Mouse (Mus musculus) thymus, postnatal 36 days (tissue): ENCODE data around the gene Il33.
"Not testable (repeated sequence)": the region's sequence is repeated elsewhere in the genome, so short reads cannot be mapped to it uniquely, and the experiment has no call there.

ENCODE experiments used
- DNase-seq, 2 experiments: peaks; one replicate each; pipeline ENCODE4 v3.0.0; 2022; ENCODE audit warnings: mixed read lengths in 2 of 2

Gene Il33

GRCm38 (mm10) chr19:29941208-29941607 is 16.3 kb downstream of the Il33 start:
- DNase-seq, result no peak

DNA sequence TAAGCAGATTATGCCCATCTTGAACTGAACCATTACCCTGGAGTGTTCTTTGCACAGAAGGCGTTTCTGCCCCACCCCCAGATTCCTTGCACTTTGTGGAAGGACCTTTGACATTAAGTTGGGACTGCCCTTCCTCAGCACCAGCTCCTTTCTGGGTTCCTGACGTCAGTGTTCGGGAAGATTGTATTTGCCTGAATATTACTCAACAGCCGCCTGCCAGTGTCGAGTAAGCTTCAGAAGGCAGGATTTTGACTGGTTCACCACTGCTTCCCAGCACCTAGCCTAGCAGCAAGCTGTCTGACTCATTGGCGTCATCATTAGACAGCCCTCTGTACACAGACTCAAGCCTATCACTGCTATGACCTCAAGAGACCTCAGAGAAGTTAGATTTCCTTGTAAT is 17.4 kb downstream of the Il33 start:
- no peak for DNase-seq

DNA sequence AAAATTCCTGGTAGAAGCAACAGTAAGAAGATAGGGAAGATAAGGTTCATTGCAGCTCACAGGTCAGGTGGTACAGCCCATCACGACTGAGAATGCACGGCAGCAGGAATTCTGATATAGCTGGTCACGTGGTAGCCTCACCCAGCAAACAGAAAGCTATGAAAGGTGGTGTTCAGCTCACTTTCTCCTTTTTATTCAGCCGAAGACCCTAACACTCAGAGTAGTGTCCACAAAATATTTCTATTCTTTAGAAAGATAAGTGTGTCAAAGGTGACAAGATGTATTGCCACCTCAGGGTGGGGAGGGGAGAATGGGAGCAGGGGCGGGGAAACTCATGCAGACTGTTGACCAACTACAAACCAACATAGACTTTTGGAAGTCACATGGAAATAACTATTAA is 19.5 kb downstream of the Il33 start:
- no peak for DNase-seq

DNA sequence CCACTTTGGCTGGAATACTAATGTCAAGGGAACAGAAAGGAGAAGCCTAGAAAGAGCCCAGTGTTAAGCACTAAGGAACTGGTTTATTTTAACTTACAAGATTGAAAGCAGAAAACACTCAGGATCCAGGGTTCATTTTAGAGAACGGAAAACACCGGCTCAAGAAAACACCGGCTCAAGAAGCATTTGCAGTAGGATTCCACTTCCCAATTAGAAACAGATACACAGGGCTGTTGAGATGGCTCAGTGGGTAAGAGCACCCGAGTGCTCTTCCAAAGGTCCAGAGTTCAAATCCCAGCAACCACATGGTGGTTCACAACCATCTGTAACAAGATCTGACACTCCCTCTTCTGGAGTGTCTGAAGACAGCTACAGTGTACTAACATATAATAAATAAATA is 20.0 kb downstream of the Il33 start:
- not testable (repeated sequence) for DNase-seq

DNA sequence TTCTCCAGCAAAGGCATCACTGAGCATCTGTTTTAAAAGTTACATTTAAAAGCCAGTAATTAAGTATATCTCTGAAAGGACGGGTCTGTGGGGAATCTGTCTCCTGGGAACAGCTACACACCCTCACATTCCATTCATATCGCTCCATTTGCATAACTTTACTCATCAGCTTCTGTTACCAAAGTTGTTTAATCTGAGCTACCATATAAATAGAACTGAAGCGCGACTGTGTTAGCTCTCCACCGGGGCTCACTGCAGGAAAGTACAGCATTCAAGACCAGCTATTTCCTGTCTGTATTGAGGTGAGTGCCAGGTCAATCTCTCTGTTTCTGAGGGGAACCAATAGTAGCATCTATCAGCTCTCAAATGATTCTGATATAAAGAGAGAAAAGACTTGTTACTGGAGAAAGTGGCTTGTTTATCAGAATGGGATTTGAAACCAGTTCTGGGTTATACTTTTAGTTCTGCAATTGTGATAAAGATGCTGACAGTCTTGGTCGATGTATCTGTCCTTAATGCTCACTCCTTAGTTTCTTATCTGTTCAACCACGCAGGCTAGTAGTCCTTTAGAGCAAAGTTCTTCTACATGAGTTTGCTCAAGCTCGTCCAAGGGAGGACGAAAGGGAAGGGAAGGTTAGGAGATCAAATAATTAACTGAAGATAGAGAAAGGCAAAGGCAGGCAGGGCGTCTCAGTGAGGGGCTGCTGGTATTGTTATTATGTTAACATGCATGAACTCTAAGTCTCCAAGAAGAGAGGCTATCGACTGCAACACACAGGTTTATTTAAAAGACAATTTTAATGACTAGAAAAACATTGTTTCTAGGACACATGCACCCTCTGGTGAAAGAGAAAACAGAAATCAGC is 20.9 kb downstream of the Il33 start:
- DNase-seq, result no peak

- no peak for DNase-seq
Measured at GRCm38 (mm10) chr19:29946423-29946716, 21.5 kb downstream of the Il33 start.

GRCm38 (mm10) chr19:29947056-29947455 is 22.1 kb downstream of the Il33 start:
- DNase-seq, result no peak

GRCm38 (mm10) chr19:29947891-29948801 is 23.2 kb downstream of the Il33 start:
- DNase-seq, result peak; percentile 50 to 53

- DNase-seq, result no peak
Measured at GRCm38 (mm10) chr19:29952538-29952937, 27.6 kb downstream of the Il33 start.

DNA sequence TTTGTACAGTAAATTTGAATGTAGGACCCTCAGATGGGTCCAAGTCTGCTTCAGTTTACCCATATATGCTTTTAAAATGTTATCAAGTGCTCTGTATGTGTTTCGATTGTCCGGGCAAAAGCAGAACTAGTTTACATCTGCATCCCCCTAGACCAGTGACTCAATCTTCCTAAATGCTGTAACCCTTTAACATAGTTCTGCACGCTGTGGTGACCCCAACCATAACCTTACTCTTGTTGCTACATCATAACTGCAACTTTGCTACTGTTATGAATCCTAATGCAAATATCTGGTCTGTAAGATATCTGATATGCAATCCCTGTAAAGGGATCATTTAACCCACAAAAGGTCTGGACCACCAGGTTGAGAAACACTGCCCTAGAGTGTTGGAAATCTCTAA is 28.9 kb downstream of the Il33 start:
- DNase-seq, result no peak

- DNase-seq, result no peak
Measured at GRCm38 (mm10) chr19:29955454-29955853, 30.5 kb downstream of the Il33 start.

DNA sequence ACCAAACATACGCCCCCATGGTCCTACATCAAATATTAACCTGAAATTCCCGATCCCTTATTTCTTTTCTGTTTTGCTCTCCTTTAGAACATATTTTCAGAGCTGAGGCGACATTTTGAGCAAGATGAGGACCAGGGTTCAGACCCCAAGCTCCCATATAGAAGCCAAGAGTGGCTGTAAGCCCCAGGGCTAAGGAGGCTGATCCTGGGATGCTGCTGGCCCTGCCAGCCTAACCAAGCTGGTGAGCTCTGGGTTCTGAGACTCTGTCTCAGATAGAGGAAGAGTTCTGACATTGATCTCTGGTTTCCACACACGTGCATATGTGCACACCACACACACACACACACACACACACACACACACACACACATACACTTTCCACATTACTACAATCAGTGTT is 36.0 kb downstream of the Il33 start:
- no peak for DNase-seq

DNA sequence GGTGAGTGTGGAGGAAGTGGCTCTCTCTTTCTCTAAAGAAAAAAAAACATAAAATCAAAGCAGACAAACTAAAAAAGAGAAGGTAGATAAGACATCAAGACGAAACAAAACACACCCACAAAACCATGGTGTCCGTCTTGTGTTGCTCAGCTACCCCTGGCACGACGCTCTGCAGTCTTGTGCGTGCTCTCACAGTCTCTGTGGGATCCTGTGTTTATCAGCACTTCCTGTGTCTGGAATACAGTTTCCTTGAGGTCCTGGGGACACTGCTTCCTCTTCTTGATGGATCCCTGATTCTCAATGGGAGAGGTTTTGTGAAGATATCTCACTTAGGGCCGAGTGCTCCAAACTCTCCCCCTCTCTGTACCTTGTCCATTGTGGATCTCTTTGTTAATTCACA is 36.9 kb downstream of the Il33 start:
- no peak for DNase-seq

DNA sequence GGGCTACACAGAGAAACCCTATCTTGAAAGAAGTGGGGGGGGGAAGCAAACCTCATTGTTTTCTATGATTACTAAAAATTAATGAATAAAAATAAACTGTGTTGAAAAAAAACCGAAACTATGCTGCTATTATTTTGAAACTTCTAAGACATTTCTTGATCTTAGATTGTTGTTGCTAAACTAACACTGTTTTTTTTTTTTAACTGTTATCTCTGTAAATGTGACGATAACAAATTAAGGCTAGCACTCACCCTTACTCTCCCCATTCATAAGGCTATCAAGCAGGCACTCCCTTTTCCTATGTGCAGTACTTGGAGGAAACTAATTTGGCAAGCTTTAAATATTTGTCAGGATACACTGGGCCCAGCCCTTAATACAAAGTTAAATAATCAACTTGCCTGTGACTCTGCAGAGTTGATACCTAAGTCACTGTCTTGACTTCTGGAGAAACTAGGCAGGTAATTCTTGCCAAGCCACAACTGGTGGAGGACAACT is 38.7 kb downstream of the Il33 start:
- no peak for DNase-seq

- DNase-seq, result no peak
Measured at GRCm38 (mm10) chr19:29967960-29968359, 43.0 kb downstream of the Il33 start.

- DNase-seq, result no peak
Measured at GRCm38 (mm10) chr19:29973396-29973795, 48.5 kb downstream of the Il33 start.

GRCm38 (mm10) chr19:29978847-29979246 is 53.9 kb downstream of the Il33 start:
- no peak for DNase-seq

DNA sequence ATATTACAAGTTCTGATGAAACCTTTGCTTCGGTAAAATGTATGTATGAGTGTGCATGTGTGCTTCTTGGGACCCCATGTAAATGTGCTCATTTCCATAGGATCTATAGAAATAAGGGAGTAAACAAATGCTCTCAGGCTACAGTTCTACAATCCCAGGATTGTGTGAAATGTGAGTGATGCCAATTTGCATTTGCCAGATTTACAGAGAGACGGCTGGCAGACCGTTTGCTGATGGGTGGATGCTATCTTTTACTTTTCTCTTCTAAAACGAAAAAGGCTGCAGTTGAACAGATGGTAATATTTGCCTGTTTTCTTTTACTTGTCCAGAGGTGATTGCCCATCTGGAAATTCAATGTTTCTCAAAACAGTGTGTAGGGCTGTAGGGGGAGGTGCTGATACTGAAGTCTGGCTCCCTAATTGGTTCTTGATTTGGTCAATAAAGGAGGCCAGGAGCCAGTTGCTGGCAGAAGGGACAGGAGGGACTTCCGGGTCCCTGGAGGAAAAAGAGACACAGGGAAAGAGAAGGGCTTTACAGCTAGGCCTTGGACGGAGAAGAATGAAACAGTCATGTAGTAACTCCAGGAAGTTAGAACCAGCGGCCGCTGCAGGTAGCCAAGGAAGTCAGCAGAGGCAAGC is 54.7 kb downstream of the Il33 start:
- DNase-seq, result no peak

GRCm38 (mm10) chr19:29984208-29985005 is 59.5 kb downstream of the Il33 start:
- no peak for DNase-seq

GRCm38 (mm10) chr19:29986464-29987091 is 61.7 kb downstream of the Il33 start:
- no peak for DNase-seq

DNA sequence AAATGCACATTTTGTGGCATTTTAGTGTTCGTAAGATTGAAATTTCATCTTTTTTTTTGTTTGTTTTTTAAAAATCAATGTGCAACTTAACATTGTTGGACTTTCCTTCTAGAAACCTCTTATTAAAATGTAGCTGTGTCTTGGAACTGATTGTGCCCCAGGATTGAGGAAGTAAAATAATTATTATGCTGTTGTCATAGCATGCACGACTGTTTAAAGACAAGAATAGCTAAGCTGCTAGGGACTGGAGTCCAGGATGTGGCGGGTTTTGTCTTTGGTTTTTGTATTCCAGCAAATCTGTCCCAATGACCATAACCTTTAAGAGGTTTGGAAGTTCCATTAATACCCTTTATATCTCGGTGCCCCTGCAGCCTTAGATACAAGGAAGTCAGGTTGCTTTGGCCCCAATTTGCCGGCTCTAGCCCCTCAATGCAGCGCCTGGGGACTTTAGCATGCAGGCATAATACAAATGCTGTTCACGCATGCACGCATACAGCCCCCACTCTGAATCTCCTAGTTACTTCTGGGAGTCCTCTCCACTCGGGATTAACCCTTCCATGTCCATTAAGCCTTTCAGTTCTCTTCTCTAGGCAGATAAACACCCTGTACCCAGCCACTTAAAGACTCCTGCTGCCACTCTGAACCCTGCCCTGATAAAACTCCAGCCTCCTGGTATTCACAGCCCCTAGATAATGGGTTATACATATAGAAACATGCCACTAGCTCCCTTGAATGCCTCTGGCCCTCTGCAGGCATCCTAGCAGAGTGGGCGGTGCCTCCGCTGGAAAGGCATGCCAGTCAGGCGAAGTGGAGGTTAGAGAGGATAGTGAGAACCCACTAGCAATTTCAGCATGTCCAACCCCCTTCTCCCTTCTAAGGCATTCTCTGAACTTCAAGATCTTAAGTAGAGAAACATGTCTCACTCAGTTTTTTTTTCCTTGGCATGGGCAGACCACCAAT is 75.8 kb downstream of the Il33 start:
- DNase-seq, result no peak
